Mouse (Mus musculus): ENCODE results near the gene Camta1. TPM values are rescaled to one million over a fixed set of nuclear protein-coding genes. Genes with fewer than 3 reads are reported as not detected.
A peak's percentile ranks its signal among the peaks of the same experiment; 100 is the strongest.
"Not testable (repeated sequence)": the region's sequence is repeated elsewhere in the genome, so short reads cannot be mapped to it uniquely, and the experiment has no call there.

The Camta1 gene
- polyA plus RNA-seq, 1 experiment from 2014 or later: 78.7 TPM

DNA sequence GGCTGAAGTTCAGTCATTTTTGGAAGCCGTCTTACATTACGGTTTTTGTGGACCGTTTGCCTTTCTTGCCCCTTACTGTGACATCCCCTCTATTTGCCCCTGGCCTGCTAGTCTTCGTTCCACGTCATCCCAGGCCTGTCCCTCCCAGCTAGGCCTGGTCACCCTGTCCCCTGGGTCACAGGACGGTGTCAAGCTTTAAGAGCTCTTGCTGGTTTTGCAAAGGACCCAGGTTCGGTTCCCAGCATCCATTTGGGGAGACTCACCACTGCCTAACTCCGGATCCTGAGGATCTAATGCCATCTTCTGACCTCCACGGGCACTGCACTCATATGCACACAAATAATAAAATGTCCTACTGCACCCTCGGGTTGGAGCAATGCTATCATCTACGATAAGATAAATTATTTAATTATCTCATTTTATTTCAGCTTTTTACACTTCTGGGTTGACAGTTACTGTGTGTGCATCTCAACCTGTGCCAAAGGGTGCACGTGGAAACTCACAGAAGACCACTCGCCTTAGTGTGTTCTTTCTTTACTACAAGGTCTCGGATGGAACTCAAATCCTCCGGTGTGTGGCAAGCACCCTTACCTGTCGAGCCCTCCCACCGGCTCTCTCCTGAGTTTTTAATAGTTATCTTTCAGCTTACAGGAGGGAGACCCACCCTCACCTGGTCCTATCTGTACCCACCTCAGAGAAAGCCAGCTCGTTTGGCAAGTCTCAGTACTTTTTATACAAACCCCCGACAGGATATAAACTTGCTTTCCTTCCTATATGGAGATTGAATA, 951.3 kb downstream of the Camta1 start:
- Histone ChIP-seq H3K27ac (peak overlapping the region; percentile 46), H3K9me3 (no peaks in the 10 kb centered on the region), H3K36me3 (peaks cover 19% of the 10 kb centered on the region), H3K9ac (0 out of 2 replicates have a peak overlapping the region, but pooled peaks have one; percentile 5), H3K4me2 (peak overlapping the region; percentile 75), H3K4me3 (peak overlapping the region; percentile 77), H3K4me1 (peaks cover 32% of the 10 kb centered on the region), H3K27me3 (no peaks in the 10 kb centered on the region)
- ATAC-seq (ENCODE audit: borderline replicate concordance, extremely low read depth, low FRiP score, low TSS enrichment): peak; percentile 2; the same call in 1 of the 2 replicates
- 83% methylated on average over 19 of the region's 19 CpGs for WGBS

DNA sequence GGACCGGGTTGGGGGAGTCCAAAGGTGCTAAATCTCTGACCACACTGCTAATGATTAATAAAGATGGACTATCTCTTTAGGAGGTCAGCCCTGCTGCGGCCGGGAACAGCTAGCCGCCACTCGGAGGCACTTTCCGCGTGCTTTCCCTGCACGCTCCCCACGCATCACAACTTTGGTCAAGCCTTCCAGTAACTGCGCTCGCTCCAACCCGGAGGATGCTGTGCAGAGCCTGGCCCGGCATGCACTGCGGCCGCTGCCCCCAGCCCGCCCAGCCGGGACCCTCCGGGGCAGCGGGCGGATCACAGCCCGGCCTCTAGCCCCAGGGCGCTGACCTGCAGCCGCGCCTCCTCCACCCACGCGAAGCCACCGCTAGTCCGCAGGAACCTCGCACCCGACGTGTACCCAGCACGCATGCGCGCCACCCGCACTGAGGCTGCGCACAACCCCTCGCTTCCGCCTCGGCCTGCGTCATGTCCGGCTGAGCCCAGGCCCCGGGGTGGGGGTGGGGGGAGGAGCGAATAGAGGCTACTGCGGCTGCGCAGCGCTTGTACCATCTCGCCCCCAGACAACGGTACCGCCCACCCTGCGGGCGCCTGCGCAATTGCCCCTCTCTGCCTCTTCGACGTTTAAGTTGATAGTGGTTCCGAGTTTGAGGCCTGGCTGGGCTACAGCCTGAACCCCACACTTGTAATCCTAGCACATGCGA, 952.1 kb downstream of the Camta1 start:
- peaks cover 26% of the 10 kb centered on the region for H3K4me1 ChIP-seq
- WGBS: 0% methylated on average over 56 of the region's 56 CpGs
- H3K36me3 ChIP-seq: peaks cover 24% of the 10 kb centered on the region
- H3K9me3 ChIP-seq: no peaks in the 10 kb centered on the region
- peak overlapping the region; percentile 82 for H3K27ac ChIP-seq
- H3K27me3 ChIP-seq: no peaks in the 10 kb centered on the region
- peak; percentile 92 for ATAC-seq (ENCODE audit: borderline replicate concordance, extremely low read depth, low FRiP score, low TSS enrichment)
- peak overlapping the region; percentile 89 for H3K9ac ChIP-seq
- peak overlapping the region; percentile 77 for H3K4me3 ChIP-seq
- peak overlapping the region; percentile 75 for H3K4me2 ChIP-seq

DNA sequence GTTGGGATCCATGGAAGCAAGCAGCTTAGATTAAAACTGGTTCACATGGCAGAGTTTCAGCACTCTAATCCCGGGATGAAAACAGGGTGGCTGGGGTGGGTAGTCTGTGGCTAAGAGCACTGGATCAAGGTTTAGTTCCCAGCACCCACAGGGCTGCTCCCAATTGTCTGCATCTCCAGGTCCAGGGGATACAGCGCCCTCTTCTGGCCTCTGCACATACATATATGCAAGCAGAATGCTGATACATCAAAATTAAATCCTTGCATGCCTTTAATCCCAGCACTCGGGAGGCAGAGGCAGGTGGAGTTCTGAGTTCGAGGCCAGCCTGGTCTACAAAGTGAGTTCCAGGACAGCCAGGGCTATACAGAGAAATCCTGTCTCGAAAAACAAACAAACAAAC, 953.2 kb downstream of the Camta1 start:
- not testable (repeated sequence) for H3K9me3 ChIP-seq; H3K27me3 ChIP-seq; H3K27ac ChIP-seq; ATAC-seq (ENCODE audit: borderline replicate concordance, extremely low read depth, low FRiP score, low TSS enrichment); H3K9ac ChIP-seq
- H3K4me3 ChIP-seq: peak overlapping the region; percentile 77; the same call in 1 of the 2 replicates
- H3K4me2 ChIP-seq: peak overlapping the region; percentile 75
- H3K36me3 ChIP-seq: peaks cover 31% of the 10 kb centered on the region
- H3K4me1 ChIP-seq: peaks cover 23% of the 10 kb centered on the region
- WGBS: 70% methylated on average over 5 of the region's 5 CpGs

DNA sequence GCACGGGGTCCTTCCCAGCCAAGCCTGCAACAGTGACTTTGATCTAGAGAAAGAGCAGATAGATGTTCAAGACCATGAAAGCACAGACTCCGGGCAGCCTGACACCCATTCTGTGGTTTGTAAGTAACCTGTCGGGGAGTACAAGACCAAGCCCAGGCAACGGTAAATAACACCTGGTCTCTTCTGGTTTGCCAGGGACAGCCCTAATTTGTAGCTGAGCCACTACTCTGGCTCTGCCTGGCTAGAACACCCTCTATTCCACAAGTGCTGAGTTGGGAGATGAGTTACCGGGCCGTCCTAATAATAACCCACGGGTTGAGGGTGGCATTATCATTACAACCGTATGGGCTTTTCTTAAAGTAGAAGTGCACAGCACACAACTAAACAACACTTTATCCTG, 954.6 kb downstream of the Camta1 start:
- Histone ChIP-seq H3K36me3 (peaks cover 46% of the 10 kb centered on the region), H3K9ac (no peak overlapping the region), H3K9me3 (no peaks in the 10 kb centered on the region), H3K4me2 (no peak overlapping the region), H3K4me1 (peaks cover 14% of the 10 kb centered on the region), H3K27ac (no peak overlapping the region), H3K4me3 (no peak overlapping the region), H3K27me3 (no peaks in the 10 kb centered on the region)
- WGBS: 88% methylated on average over 8 of the region's 8 CpGs
- no peak for ATAC-seq (ENCODE audit: borderline replicate concordance, extremely low read depth, low FRiP score, low TSS enrichment)

DNA sequence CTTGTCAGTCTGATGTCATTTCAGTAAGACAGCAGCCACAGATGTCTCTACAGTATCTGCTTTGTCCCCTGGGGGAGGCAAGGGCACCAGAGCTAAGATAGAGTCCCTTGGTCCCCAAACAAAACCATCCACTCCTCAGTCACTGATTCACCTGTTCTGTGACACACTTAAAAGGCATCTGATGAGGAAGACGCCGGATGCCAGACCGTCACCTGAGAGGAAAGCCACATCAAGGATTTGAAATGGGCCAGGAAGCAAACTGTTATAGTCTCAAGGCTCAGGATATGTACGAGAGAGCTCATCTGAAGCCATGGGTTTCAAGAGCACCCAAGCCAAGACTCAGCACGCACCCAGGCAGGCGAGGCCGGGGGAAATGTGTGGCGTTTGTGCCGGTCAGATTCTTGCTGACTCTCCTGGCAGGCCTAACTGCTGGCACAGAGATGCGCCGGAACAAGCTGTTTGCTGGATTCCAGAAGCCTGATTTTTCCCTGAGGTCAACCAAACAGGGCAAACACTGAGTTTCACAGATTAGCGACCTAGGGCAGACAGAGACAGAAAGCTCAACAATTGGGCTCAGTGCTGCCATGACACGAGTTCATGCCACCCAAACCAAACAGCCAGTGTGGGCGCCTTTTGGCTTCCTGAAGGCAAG, 958.5 kb downstream of the Camta1 start:
- H3K27ac ChIP-seq: no peak overlapping the region
- H3K4me2 ChIP-seq: no peak overlapping the region
- ATAC-seq (ENCODE audit: borderline replicate concordance, extremely low read depth, low FRiP score, low TSS enrichment): no peak
- H3K36me3 ChIP-seq: peaks cover 73% of the 10 kb centered on the region
- no peak overlapping the region for H3K9ac ChIP-seq
- H3K27me3 ChIP-seq: no peaks in the 10 kb centered on the region
- no peak overlapping the region for H3K4me3 ChIP-seq
- no peaks in the 10 kb centered on the region for H3K9me3 ChIP-seq
- H3K4me1 ChIP-seq: peaks cover 1% of the 10 kb centered on the region; the same call in 1 of the 2 replicates
- 89% methylated on average over 14 of the region's 14 CpGs for WGBS

DNA sequence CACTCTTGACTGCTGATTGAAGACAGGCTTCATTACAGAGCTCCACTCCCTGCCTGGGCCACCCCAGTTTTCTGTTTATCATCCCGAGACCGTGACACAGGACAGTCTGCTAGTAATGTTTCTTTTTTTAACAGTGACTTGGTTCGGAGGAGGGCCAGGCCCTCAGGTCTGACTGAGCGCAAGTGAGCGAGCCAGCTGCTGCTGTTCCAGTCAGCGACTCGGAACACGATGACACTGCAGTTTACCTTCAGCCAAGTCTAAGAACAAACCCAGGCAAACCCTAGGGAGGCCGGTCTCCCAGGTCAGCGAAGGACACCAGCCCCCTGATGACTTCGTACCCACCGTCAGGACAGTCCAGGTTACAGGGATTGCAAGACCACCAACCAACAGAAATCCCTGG, 959.6 kb downstream of the Camta1 start:
- no peak for ATAC-seq (ENCODE audit: borderline replicate concordance, extremely low read depth, low FRiP score, low TSS enrichment)
- peaks cover 77% of the 10 kb centered on the region for H3K36me3 ChIP-seq
- no peaks in the 10 kb centered on the region for H3K27me3 ChIP-seq
- WGBS: 85% methylated on average over 12 of the region's 12 CpGs
- no peak overlapping the region for H3K27ac ChIP-seq
- H3K9me3 ChIP-seq: no peaks in the 10 kb centered on the region
- no peak overlapping the region for H3K4me3 ChIP-seq
- no peaks in the 10 kb centered on the region for H3K4me1 ChIP-seq
- no peak overlapping the region for H3K4me2 ChIP-seq
- H3K9ac ChIP-seq: no peak overlapping the region

DNA sequence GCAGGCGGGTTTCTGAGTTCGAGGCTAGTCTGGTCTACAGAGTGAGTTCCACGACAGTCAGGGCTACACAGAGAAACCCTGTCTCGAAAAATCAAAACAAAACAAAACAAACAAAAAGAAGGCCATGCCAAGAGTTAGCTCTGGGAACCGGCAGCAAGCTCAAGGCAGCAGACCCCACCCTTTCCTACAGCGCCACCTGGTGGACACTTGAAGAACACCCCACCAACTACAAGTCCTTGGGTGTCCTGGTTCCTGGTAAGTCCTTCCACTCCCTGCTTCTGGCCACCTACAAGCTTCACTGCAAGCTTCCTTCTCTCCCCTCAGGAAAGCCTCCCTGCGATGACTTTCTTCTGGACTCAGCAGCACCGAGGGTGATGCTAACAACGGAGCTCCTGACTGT, 960.0 kb downstream of the Camta1 start:
- H3K9ac ChIP-seq: no peak overlapping the region
- H3K4me2 ChIP-seq: no peak overlapping the region
- ATAC-seq (ENCODE audit: borderline replicate concordance, extremely low read depth, low FRiP score, low TSS enrichment): no peak
- no peaks in the 10 kb centered on the region for H3K27me3 ChIP-seq
- no peak overlapping the region for H3K27ac ChIP-seq
- no peak overlapping the region for H3K4me3 ChIP-seq
- peaks cover 77% of the 10 kb centered on the region for H3K36me3 ChIP-seq
- H3K4me1 ChIP-seq: no peaks in the 10 kb centered on the region
- 50% methylated on average over 9 of the region's 9 CpGs for WGBS
- no peaks in the 10 kb centered on the region for H3K9me3 ChIP-seq

DNA sequence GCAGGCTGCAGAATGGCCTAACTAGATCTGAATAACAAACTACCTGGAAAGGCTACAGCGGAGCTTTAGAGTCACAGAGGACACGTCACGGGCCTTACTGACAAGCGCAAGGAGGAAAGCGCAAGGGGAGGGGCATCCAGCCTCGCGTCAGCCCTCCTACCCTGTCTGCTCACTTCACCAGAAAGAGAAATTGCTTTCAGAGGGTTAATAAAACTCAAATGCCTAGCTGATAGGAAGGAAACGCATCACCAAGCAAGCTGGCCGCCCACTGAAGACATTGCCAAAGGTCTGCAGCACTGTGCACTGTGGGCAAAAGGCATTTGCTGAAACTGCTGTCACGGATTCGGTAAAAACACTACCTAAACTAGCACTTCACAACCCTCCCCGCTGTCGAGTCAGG, 961.2 kb downstream of the Camta1 start:
- 90% methylated on average over 13 of the region's 13 CpGs for WGBS
- Histone ChIP-seq H3K27ac (no peak overlapping the region), H3K9me3 (no peaks in the 10 kb centered on the region), H3K36me3 (peaks cover 80% of the 10 kb centered on the region), H3K4me2 (no peak overlapping the region), H3K9ac (no peak overlapping the region), H3K4me3 (no peak overlapping the region), H3K4me1 (peaks cover 5% of the 10 kb centered on the region; the same call in 1 of the 2 replicates), H3K27me3 (no peaks in the 10 kb centered on the region)
- no peak for ATAC-seq (ENCODE audit: borderline replicate concordance, extremely low read depth, low FRiP score, low TSS enrichment)

DNA sequence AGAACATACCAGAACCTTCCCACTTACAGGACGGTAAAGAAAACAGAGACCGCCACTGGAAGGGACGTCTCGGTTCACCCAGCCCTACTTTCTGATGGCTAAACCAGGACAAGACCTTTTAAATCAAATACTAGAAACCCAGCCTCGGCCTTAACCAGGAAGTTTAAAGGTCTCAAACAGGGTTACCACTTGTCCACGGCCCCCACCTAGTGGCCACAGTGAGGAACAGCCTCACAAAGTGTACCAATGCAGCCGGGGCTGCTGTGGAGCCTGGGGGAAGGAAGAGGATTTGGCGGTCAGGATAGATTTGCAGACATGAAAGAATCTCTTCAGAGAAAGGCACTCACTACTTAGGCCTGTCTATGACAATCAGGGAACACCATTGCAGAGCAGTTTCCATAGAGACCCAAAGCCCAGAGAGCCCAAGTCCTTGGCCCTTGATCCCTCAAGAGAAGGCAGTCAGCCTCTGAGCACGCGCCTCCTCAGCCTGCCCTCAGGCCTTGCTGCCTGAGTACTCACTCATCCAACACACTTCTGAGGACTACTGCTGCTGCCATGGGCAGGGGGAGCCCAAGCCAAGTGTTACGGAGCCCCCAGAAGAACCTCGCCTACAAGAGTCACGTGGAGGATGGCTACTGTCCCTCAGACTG, 962.8 kb downstream of the Camta1 start:
- ATAC-seq (ENCODE audit: borderline replicate concordance, extremely low read depth, low FRiP score, low TSS enrichment): no peak
- H3K27ac ChIP-seq: no peak overlapping the region
- 47% methylated on average over 13 of the region's 13 CpGs for WGBS
- no peaks in the 10 kb centered on the region for H3K9me3 ChIP-seq
- H3K9ac ChIP-seq: no peak overlapping the region
- no peaks in the 10 kb centered on the region for H3K27me3 ChIP-seq
- peaks cover 5% of the 10 kb centered on the region; the same call in 1 of the 2 replicates for H3K4me1 ChIP-seq
- no peak overlapping the region for H3K4me2 ChIP-seq
- peaks cover 69% of the 10 kb centered on the region for H3K36me3 ChIP-seq
- no peak overlapping the region for H3K4me3 ChIP-seq

DNA sequence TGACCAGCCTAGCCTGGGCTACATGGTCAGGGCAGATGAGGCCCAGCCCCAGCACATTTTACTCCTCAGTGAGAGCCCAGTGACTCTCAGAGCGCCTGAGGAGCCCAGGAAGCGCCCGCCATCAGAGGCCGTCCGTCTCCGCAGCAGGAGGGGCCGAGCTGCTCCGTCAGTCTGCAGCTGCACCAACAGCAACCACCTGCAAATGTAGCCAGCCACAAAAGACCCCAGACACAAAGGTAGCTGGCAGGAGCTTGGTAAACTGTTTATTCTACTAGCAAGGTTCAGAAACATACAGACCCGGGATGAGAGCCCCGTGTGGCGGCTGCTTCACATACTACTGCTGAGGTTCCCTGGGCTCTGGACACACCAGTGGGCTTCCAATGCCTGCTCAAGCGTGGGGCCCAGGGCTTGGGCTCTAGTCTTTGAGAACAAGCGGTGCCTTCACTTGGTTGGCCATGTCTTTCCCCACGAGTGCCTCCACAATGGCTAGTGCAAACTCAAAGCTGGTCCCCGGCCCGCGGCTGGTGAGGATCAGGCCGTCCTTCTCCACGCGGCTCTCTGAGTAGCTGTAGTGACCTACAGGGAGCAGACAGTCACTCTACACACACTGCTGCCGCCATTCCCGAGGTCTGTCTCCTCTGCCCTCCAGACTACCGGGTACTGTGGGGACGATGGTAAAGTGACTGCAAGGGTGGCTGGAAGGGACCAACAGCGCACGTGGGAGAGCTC, 964.6 kb downstream of the Camta1 start:
- H3K4me3 ChIP-seq: no peak overlapping the region
- H3K9me3 ChIP-seq: no peaks in the 10 kb centered on the region
- WGBS: 90% methylated on average over 26 of the region's 26 CpGs
- no peak overlapping the region for H3K4me2 ChIP-seq
- H3K4me1 ChIP-seq: peaks cover 5% of the 10 kb centered on the region; the same call in 1 of the 2 replicates
- no peak for ATAC-seq (ENCODE audit: borderline replicate concordance, extremely low read depth, low FRiP score, low TSS enrichment)
- H3K27ac ChIP-seq: no peak overlapping the region
- no peaks in the 10 kb centered on the region for H3K27me3 ChIP-seq
- no peak overlapping the region for H3K9ac ChIP-seq
- peaks cover 51% of the 10 kb centered on the region for H3K36me3 ChIP-seq

Measured in lung, embryonic 15.5 days (tissue).